Mouse (Mus musculus) bone marrow macrophage, adult 2 months (primary cell): Measurements from ENCODE around the gene Scn4a. TPM values are rescaled to one million over a fixed set of nuclear protein-coding genes. Genes with fewer than 3 reads are reported as not detected.

Source experiments
- H3K27ac ChIP-seq: 2 replicates; pipeline ENCODE4 v1.5.1; 2012; ENCODE audit warnings: low read depth, low read length; ENCODE audit not compliant: insufficient read depth
- H3K4me1 ChIP-seq: 2 replicates; pipeline ENCODE4 v1.6.1; 2012; ENCODE audit warnings: low read length; ENCODE audit not compliant: control insufficient read depth, insufficient read depth
- H3K4me3 ChIP-seq: 2 replicates; pipeline ENCODE4 v1.5.1; 2012; ENCODE audit warnings: mild to moderate bottlenecking, low read length, moderate library complexity; ENCODE audit not compliant: insufficient read depth
- CTCF ChIP-seq: IDR thresholded peaks from 2 replicates; pipeline ENCODE4 v1.5.1; 2012; ENCODE audit warnings: low read depth, mild to moderate bottlenecking, low read length, moderate library complexity
- POLR2A ChIP-seq: IDR thresholded peaks from 2 replicates; pipeline ENCODE4 v1.6.1; 2012; ENCODE audit warnings: mild to moderate bottlenecking, low read depth, low read length, borderline replicate concordance
- polyA plus RNA-seq: library from polyadenylated mRNA; stranded (reverse); fragments of >200 nt; gene quantifications from 2 replicates; pipeline ENCODE4 v1.2.4, GENCODE M21; 2012; ENCODE audit not compliant: missing spikeins, insufficient read depth, insufficient read length

Scn4a gene
- polyA plus RNA-seq, 1 experiment: not detected

DNA sequence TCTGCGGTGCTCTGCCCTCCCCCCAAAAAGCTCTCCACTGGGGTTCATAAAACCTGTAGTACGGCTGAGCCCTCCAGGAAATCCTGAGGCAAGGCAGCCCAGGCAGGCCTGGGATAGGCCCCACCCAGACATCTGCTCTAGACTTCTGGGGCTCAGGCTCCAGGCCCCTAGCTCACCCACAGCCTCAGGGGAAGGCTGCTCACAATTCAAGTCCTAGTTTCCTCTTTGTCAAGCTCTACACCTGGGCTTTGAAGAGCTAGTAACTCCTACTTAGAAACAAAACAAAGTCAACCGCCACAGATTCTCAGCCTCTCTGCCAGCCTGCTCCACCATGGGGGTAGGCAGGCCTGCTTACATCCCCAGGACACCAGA, 84.0 kb downstream of the Scn4a start:
- H3K4me1 ChIP-seq: peaks cover 36% of the 10 kb centered on the region
- no peak overlapping the region for H3K27ac ChIP-seq
- H3K4me3 ChIP-seq: no peak overlapping the region
- TF ChIP-seq CTCF (no peak), POLR2A (no peak)

Other genes starting within 250 kb of the Scn4a start
- not detected in 2 replicates for gene Gm10840, start 192.4 kb downstream of the Scn4a start, polyA plus RNA-seq
- 263 and 272 TPM in 2 replicates for gene Limd2, start 192.4 kb downstream of the Scn4a start, polyA plus RNA-seq
- gene Strada, start 151.1 kb downstream of the Scn4a start, polyA plus RNA-seq: 23.8 and 25.4 TPM in 2 replicates
- gene Ccdc47, start 136.9 kb downstream of the Scn4a start, polyA plus RNA-seq: 97.3 and 99.5 TPM in 2 replicates
- gene Ddx42, start 136.4 kb downstream of the Scn4a start, polyA plus RNA-seq: 42.8 and 46.3 TPM in 2 replicates
- 17.7 and 21.7 TPM in 2 replicates for gene Ftsj3, start 97.2 kb downstream of the Scn4a start, polyA plus RNA-seq
- gene Psmc5, start 97.1 kb downstream of the Scn4a start, polyA plus RNA-seq: 76.9 and 78.8 TPM in 2 replicates
- 89.5 and 89.8 TPM in 2 replicates for gene Smarcd2, start 80.3 kb downstream of the Scn4a start, polyA plus RNA-seq
- not detected in 2 replicates for gene Tcam1, start 76.6 kb downstream of the Scn4a start, polyA plus RNA-seq
- not detected in 2 replicates for gene Gh, start 51.4 kb downstream of the Scn4a start, polyA plus RNA-seq
- 5.1 and 6.5 TPM in 2 replicates for gene Cd79b, start 38.5 kb downstream of the Scn4a start, polyA plus RNA-seq
- not detected in 2 replicates for gene Prr29, start 12.2 kb upstream of the Scn4a start, polyA plus RNA-seq
- gene Icam2, start 34.8 kb upstream of the Scn4a start, polyA plus RNA-seq: 7.4 and 9.4 TPM in 2 replicates
- gene Ern1, start 134.6 kb upstream of the Scn4a start, polyA plus RNA-seq: 27.5 and 27.8 TPM in 2 replicates